Mouse (Mus musculus) heart, postnatal 14 days (tissue): Measurements from ENCODE around the gene P2rx5. TPM values are rescaled to one million over a fixed set of nuclear protein-coding genes. Genes with fewer than 3 reads are reported as not detected.

Experiments
- DNase-seq, 2 experiments: peaks; one replicate each; pipeline ENCODE4 v3.0.0; 2021 to 2022
- intact Hi-C: fragments of 180-260 bp; cut with DNase I; formaldehyde crosslinking; loops from one replicate; pipeline ENCODE4 v1.15.1; 2025
- total RNA-seq, 2 experiments: library from RNA; stranded (reverse); gene quantifications; 2 replicates each; pipeline ENCODE4 v1.2.3; 2021

The P2rx5 gene
- total RNA-seq, 2 experiments from 2014 or later: 6.9 to 7.7 TPM

GRCm38 (mm10) chr11:73169231-73169630 lies 9.0 kb downstream of the P2rx5 start:
- DNase-seq: peak; percentile 54 to 74
- intact Hi-C loops: no loop called here

GRCm38 (mm10) chr11:73172186-73172585 lies 12.0 kb downstream of the P2rx5 start:
- intact Hi-C loops: no loop called here
- peak; percentile 62 to 63 for DNase-seq

GRCm38 (mm10) chr11:73175612-73176011 lies 15.4 kb downstream of the P2rx5 start:
- intact Hi-C loops: loop anchor here (5.0 kb wide), 1 partner anchor 38 kb away; the partner anchor contains the start of gene Haspin
- no peak for DNase-seq

GRCm38 (mm10) chr11:73176186-73176585 lies 16.0 kb downstream of the P2rx5 start:
- DNase-seq: no peak
- intact Hi-C loops: loop anchor here (5.0 kb wide), 1 partner anchor 39 kb away; the partner anchor contains the start of gene Haspin

- intact Hi-C loops: loop anchor here (5.0 kb wide), 1 partner anchor 40 kb away; the partner anchor contains the start of gene Haspin
- peak; percentile 97 to 98 for DNase-seq
Observed at GRCm38 (mm10) chr11:73176608-73177508, 16.6 kb downstream of the P2rx5 start, which contains the start of the genes Emc6 and Tax1bp3. Gene Emc6 (minus strand): TSS chr11:73177037. Gene Tax1bp3 (plus strand): TSS chr11:73177083.

GRCm38 (mm10) chr11:73177509-73177875 lies 17.3 kb downstream of the P2rx5 start:
- intact Hi-C loops: loop anchor here (5.0 kb wide), 1 partner anchor 40 kb away; the partner anchor contains the start of gene Haspin
- peak; percentile 88 to 90 for DNase-seq

- no peak for DNase-seq
- intact Hi-C loops: loop anchor here (5.0 kb wide), 1 partner anchor 41 kb away; the partner anchor contains the start of gene Haspin
Observed at GRCm38 (mm10) chr11:73177895-73178294, 17.7 kb downstream of the P2rx5 start.

- intact Hi-C loops: no loop called here
- DNase-seq: no peak
Observed at GRCm38 (mm10) chr11:73185872-73186615, 25.8 kb downstream of the P2rx5 start.

- no peak for DNase-seq
- intact Hi-C loops: no loop called here
Observed at GRCm38 (mm10) chr11:73187231-73187630, 27.0 kb downstream of the P2rx5 start.

GRCm38 (mm10) chr11:73193047-73193446 lies 32.8 kb downstream of the P2rx5 start:
- no peak for DNase-seq
- intact Hi-C loops: no loop called here

- intact Hi-C loops: no loop called here
- no peak for DNase-seq
Observed at GRCm38 (mm10) chr11:73194444-73194843, 34.2 kb downstream of the P2rx5 start.

- intact Hi-C loops: no loop called here
- DNase-seq: no peak
Observed at GRCm38 (mm10) chr11:73198190-73198589, 38.0 kb downstream of the P2rx5 start.

- no peak for DNase-seq
- intact Hi-C loops: no loop called here
Observed at GRCm38 (mm10) chr11:73198603-73199229, 38.5 kb downstream of the P2rx5 start, which contains the start of gene Ctns. Gene Ctns (minus strand): TSS chr11:73199042.

GRCm38 (mm10) chr11:73199230-73199712 lies 39.0 kb downstream of the P2rx5 start, which contains the start of gene Shpk:
Gene Shpk (plus strand): TSS chr11:73199460.
- intact Hi-C loops: no loop called here
- DNase-seq: peak; percentile 92

GRCm38 (mm10) chr11:73199879-73200278 lies 39.7 kb downstream of the P2rx5 start:
- no peak for DNase-seq
- intact Hi-C loops: no loop called here

GRCm38 (mm10) chr11:73201021-73201420 lies 40.8 kb downstream of the P2rx5 start:
- intact Hi-C loops: no loop called here
- DNase-seq: peak in 1 of 2 experiments; percentile 24

GRCm38 (mm10) chr11:73201597-73201996 lies 41.4 kb downstream of the P2rx5 start:
- intact Hi-C loops: no loop called here
- DNase-seq: peak in 1 of 2 experiments; percentile 32

GRCm38 (mm10) chr11:73203895-73204294 lies 43.7 kb downstream of the P2rx5 start:
- intact Hi-C loops: no loop called here
- no peak for DNase-seq

- DNase-seq: no peak
- intact Hi-C loops: no loop called here
Observed at GRCm38 (mm10) chr11:73205194-73205593, 45.0 kb downstream of the P2rx5 start.

GRCm38 (mm10) chr11:73207621-73208020 lies 47.4 kb downstream of the P2rx5 start:
- DNase-seq: no peak
- intact Hi-C loops: no loop called here
